Mouse (Mus musculus): ENCODE data around the gene Casz1.

Gene Casz1

GRCm38 (mm10) chr4:148940674-148941211 lies 136.5 kb downstream of the Casz1 start:
- peak; percentile 99 for DNase-seq

GRCm38 (mm10) chr4:148941321-148941720 lies 137.1 kb downstream of the Casz1 start:
- DNase-seq, result no peak

GRCm38 (mm10) chr4:148943099-148943498 lies 138.9 kb downstream of the Casz1 start:
- no peak for DNase-seq

GRCm38 (mm10) chr4:148945476-148945881 lies 141.2 kb downstream of the Casz1 start:
- DNase-seq, result peak; percentile 93

- peak; percentile 93 for DNase-seq
These were observed 141.8 kb downstream of the Casz1 start for GRCm38 (mm10) chr4:148946071-148946470.

GRCm38 (mm10) chr4:148947833-148948388 lies 143.7 kb downstream of the Casz1 start:
- DNase-seq, result no peak

- DNase-seq, result no peak
These were observed 146.3 kb downstream of the Casz1 start for GRCm38 (mm10) chr4:148950487-148950886.

GRCm38 (mm10) chr4:148950932-148951650 lies 146.9 kb downstream of the Casz1 start:
- DNase-seq, result peak; percentile 97

GRCm38 (mm10) chr4:148951821-148952291 lies 147.6 kb downstream of the Casz1 start:
- DNase-seq, result no peak

- no peak for DNase-seq
These were observed 148.3 kb downstream of the Casz1 start for GRCm38 (mm10) chr4:148952328-148953222.

- peak; percentile 99 for DNase-seq
These were observed 151.0 kb downstream of the Casz1 start for GRCm38 (mm10) chr4:148955131-148955813.

- peak; percentile 96 for DNase-seq
These were observed 155.8 kb downstream of the Casz1 start for GRCm38 (mm10) chr4:148960011-148960410.

GRCm38 (mm10) chr4:148961081-148961480 lies 156.9 kb downstream of the Casz1 start:
- DNase-seq, result no peak

- DNase-seq, result no peak
These were observed 157.9 kb downstream of the Casz1 start for GRCm38 (mm10) chr4:148962096-148962495.

- no peak for DNase-seq
These were observed 160.5 kb downstream of the Casz1 start for GRCm38 (mm10) chr4:148964541-148965310.

GRCm38 (mm10) chr4:148966132-148966531 lies 161.9 kb downstream of the Casz1 start:
- no peak for DNase-seq

GRCm38 (mm10) chr4:148968859-148969258 lies 164.6 kb downstream of the Casz1 start:
- no peak for DNase-seq

GRCm38 (mm10) chr4:148969610-148970009 lies 165.4 kb downstream of the Casz1 start:
- DNase-seq, result peak; percentile 96

GRCm38 (mm10) chr4:148970742-148971141 lies 166.5 kb downstream of the Casz1 start:
- peak; percentile 82 for DNase-seq

- peak; percentile 85 for DNase-seq
These were observed 167.5 kb downstream of the Casz1 start for GRCm38 (mm10) chr4:148971613-148972242.

- DNase-seq, result no peak
These were observed 168.5 kb downstream of the Casz1 start for GRCm38 (mm10) chr4:148972707-148973106.
